Mouse (Mus musculus) hindbrain, embryonic 11.5 days (tissue): Measurements from ENCODE around the gene B3gat3. TPM values are rescaled to one million over a fixed set of nuclear protein-coding genes. Genes with fewer than 3 reads are reported as not detected.
A peak's percentile ranks its signal among the peaks of the same experiment; 100 is the strongest.
"Not testable (repeated sequence)": the region's sequence is repeated elsewhere in the genome, so short reads cannot be mapped to it uniquely, and the experiment has no call there.

Experiments used
- ATAC-seq: fragments of 200-750 bp; cut with Nextera tagmentation; 2 replicates; pipeline ENCODE4 v1.8.0; 2017; ENCODE audit warnings: mild to moderate bottlenecking, moderate TSS enrichment, moderate library complexity; ENCODE audit not compliant: low FRiP score
- DNase-seq: peaks from one replicate; pipeline ENCODE4 v3.0.0-alpha.2; 2015; ENCODE audit warnings: low spot score
- H3K27ac ChIP-seq: fragments of 300-500 bp; sonication (generic); 2 replicates; pipeline ENCODE4 v1.5.1; 2014; ENCODE audit warnings: mild to moderate bottlenecking, low read depth, low read length
- H3K27me3 ChIP-seq: fragments of 300-500 bp; sonication (generic); 2 replicates; pipeline ENCODE4 v1.6.1; 2014; ENCODE audit warnings: mild to moderate bottlenecking, low read length, moderate library complexity, mixed read lengths; ENCODE audit not compliant: control insufficient read depth, insufficient read depth
- H3K36me3 ChIP-seq: fragments of 300-500 bp; sonication (generic); 2 replicates; pipeline ENCODE4 v1.6.1; 2014; ENCODE audit warnings: mild to moderate bottlenecking, low read length, moderate library complexity, mixed read lengths; ENCODE audit not compliant: control insufficient read depth, insufficient read depth
- H3K4me1 ChIP-seq: fragments of 300-500 bp; sonication (generic); replicated peaks from 2 replicates; pipeline ENCODE4 v1.6.1; 2014; ENCODE audit warnings: low read length, mixed read lengths; ENCODE audit not compliant: control insufficient read depth, insufficient read depth
- H3K4me2 ChIP-seq: fragments of 300-500 bp; sonication (generic); replicated peaks from 2 replicates; pipeline ENCODE4 v1.6.1; 2014; ENCODE audit warnings: mild to moderate bottlenecking, low read depth, low read length
- H3K4me3 ChIP-seq: fragments of 300-500 bp; sonication (generic); 2 replicates; pipeline ENCODE4 v1.5.1; 2014; ENCODE audit warnings: low read depth, low read length
- H3K9ac ChIP-seq: fragments of 300-500 bp; sonication (generic); 2 replicates; pipeline ENCODE4 v1.6.1; 2014; ENCODE audit warnings: low read depth, low read length
- H3K9me3 ChIP-seq: fragments of 300-500 bp; sonication (generic); 2 replicates; pipeline ENCODE4 v1.6.1; 2016; ENCODE audit warnings: low read length; ENCODE audit not compliant: control insufficient read depth
- WGBS: fragments of 180-500 bp; shearing (Covaris S2); extraction: QIAGEN DNeasy Blood & Tissue Kit; methylation state at CpG from one replicate; pipeline ENCODE4 v1.1.7; 2014; 5-methylcytosine and 5-hydroxymethylcytosine counted together
- polyA plus RNA-seq: library from polyadenylated mRNA; unstranded; fragments of >200 nt; fragmentation: Nextera tagmentation; extraction: Ambion mirVana; gene quantifications from 2 replicates; pipeline ENCODE4 v1.2.1, GENCODE M21; 2014

The B3gat3 gene
- polyA plus RNA-seq: 43.5 and 45.8 TPM in 2 replicates

GRCm38 (mm10) chr19:8920073-8920736 lies at the start of gene B3gat3:
B3gat3 (plus strand) TSS chr19:8920374.
- 3% methylated on average over 41 of the region's 50 CpGs for WGBS
- Histone ChIP-seq H3K4me2 (peak within 1 kb of the TSS; percentile 74), H3K4me1 (no peaks in the 10 kb centered on the region; the same call in 1 of the 2 replicates), H3K4me3 (peak within 1 kb of the TSS; percentile 84), H3K9me3 (no peaks in the 10 kb centered on the region), H3K36me3 (peaks cover 4% of the 10 kb centered on the region; the same call in 1 of the 2 replicates), H3K27me3 (no peaks in the 10 kb centered on the region), H3K27ac (peak within 1 kb of the TSS; percentile 80), H3K9ac (peak within 1 kb of the TSS; percentile 77)
- DNase-seq (peak; percentile 95), ATAC-seq (peak; percentile 98)

DNA sequence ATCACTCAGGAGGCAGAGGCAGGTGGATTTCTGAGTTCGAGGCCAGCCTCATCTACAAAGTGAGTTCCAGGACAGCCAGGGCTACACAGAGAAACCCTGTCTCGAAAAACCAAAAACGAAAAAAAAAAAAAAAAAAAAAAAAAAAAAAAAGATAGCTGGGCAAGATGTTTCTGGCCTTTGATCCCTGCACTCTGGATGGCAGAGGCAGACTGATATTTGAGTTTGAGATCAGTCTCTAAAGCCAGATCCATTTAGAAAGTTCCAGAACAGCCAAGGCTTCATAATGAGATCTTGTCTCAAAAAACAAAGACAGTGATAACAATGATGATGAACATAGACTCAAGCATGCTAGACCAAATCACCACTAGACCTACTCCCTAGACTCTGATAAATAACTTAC lies 49.8 kb upstream of the B3gat3 start:
- H3K27me3 ChIP-seq, H3K36me3 ChIP-seq, H3K4me1 ChIP-seq, ATAC-seq, H3K4me2 ChIP-seq, H3K9me3 ChIP-seq, H3K9ac ChIP-seq, DNase-seq, H3K27ac ChIP-seq: not testable (repeated sequence)
- H3K4me3 ChIP-seq: peak overlapping the region; percentile 55; the same call in 1 of the 2 replicates
- WGBS: 83% methylated on average over 3 of the region's 3 CpGs

DNA sequence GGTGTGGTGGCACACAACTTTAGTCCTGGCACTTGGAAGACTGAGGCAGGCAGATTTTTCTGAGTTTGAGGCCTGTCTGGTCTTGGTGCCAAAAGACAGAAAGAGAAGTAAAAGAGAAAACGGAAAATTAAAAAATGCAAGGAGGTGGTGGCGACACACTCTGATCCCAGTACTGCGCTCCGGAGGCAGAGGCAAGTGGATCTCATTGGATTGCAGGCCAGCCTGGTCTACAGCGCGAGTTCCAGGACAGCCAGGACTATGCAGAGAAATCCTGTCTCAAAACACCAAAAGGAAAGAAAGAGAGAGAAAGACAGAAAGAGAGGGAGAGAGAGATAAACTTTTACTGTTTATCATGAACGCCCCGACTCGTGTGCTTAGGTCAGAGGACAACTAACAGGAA lies 49.3 kb upstream of the B3gat3 start:
- no peaks in the 10 kb centered on the region for H3K9me3 ChIP-seq
- peak overlapping the region; percentile 89; the same call in 1 of the 2 replicates for H3K4me2 ChIP-seq
- H3K36me3 ChIP-seq: no peaks in the 10 kb centered on the region
- peak overlapping the region; percentile 35; the same call in 1 of the 2 replicates for H3K9ac ChIP-seq
- whole genome bisulfite sequencing: 63% methylated on average over 9 of the region's 9 CpGs
- H3K27ac ChIP-seq: no peak overlapping the region
- peaks cover 3% of the 10 kb centered on the region for H3K4me1 ChIP-seq
- H3K27me3 ChIP-seq: no peaks in the 10 kb centered on the region
- no peak for DNase-seq
- peak; percentile 65 for ATAC-seq
- H3K4me3 ChIP-seq: peak overlapping the region; percentile 55

- H3K27me3 ChIP-seq: no peaks in the 10 kb centered on the region
- peaks cover 3% of the 10 kb centered on the region for H3K4me1 ChIP-seq
- WGBS: 2% methylated on average over 59 of the region's 59 CpGs
- no peaks in the 10 kb centered on the region for H3K36me3 ChIP-seq
- no peaks in the 10 kb centered on the region for H3K9me3 ChIP-seq
- H3K4me2 ChIP-seq: peak within 1 kb of the TSS; percentile 89
- peak within 1 kb of the TSS; percentile 90 for H3K9ac ChIP-seq
- peak within 1 kb of the TSS; percentile 24 for H3K27ac ChIP-seq
- peak; percentile 95 for DNase-seq
- peak; percentile 99 for ATAC-seq
- H3K4me3 ChIP-seq: peak within 1 kb of the TSS; percentile 55
These were observed 48.6 kb upstream of the B3gat3 start, which contains the start of gene Ubxn1 for GRCm38 (mm10) chr19:8871267-8872186. Ubxn1 (plus strand) TSS chr19:8871496.

DNA sequence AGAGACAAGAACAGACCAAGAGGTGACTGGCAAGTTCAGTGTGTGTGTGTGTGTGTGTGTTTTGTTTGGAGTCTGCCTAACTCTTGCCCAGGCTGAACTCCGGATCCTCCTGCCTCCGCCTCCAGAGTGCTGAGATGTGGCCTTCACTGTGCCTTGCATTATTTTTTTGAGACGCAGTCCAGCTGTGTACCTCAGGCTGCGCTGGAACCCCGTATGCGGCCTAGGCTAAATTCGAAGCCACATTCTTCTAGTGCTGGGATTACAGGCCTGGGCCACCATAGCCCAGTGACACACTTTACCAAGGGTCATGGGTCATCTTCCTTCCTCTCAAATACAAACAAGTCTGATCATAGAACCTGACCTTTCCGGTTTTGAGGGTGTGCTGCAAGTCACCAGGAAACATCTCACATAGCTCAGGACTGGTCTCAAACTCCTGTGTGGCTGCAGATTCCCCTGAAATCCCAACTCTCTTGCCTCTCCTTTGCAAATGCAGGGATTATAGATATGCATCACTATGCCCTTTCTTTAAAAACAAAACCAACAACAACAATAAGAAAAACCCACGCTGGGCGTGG lies 47.8 kb upstream of the B3gat3 start:
- Histone ChIP-seq H3K4me1 (peaks cover 3% of the 10 kb centered on the region), H3K9ac (peak overlapping the region; percentile 90), H3K27ac (no peak overlapping the region), H3K36me3 (no peaks in the 10 kb centered on the region), H3K9me3 (no peaks in the 10 kb centered on the region), H3K4me3 (peak overlapping the region; percentile 55), H3K4me2 (peak overlapping the region; percentile 89), H3K27me3 (no peaks in the 10 kb centered on the region)
- WGBS: 77% methylated on average over 10 of the region's 10 CpGs
- DNase-seq: no peak
- ATAC-seq: no peak

GRCm38 (mm10) chr19:8875031-8875430 lies 45.1 kb upstream of the B3gat3 start:
- H3K36me3 ChIP-seq: no peaks in the 10 kb centered on the region
- ATAC-seq: no peak

DNA sequence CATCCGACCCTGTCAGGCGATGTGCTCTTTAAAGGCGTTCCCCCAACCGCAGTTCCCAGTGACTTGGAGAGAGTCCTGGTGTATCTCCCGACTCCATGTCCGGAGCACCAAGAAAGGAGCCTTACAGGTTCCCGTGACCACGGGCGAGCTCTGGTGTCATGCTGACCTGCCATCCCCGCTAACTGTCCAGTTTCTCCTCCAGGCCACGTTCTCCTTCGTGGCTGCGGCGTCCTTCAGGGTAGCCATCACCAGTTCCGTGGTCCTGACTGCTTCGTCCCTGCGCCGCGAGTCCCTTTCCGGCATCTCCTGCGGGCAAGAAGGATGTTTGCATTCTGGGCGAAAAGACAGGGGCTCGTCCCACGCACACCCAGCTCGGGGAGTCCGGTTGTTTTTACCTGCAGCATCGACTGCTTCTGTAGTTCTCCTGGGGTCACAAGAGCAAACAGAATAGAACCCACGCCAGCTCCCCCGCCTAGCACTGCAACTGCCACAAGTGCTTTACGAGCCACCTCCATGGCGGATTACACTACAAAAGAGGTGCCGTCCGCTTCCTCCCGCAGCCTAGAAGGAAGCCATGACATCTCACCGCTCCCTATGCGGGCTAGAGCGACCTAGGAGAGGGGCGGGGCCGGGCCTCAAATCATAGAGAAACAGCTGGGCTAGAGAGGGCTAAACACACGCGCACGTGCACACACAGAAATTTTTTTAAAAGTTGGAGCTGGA lies 39.7 kb upstream of the B3gat3 start, which contains the start of gene Uqcc3:
TSS of gene Uqcc3 (minus strand) at position 613 of the 723 bp plus-strand sequence.
- peak within 1 kb of the TSS; percentile 83 for H3K4me2 ChIP-seq
- no peaks in the 10 kb centered on the region for H3K9me3 ChIP-seq
- under 1% methylated on average over 42 of the region's 42 CpGs for WGBS
- no peaks in the 10 kb centered on the region for H3K36me3 ChIP-seq
- ATAC-seq (peak; percentile 97), DNase-seq (peak; percentile 88)
- peak within 1 kb of the TSS; percentile 82 for H3K4me3 ChIP-seq
- peak within 1 kb of the TSS; percentile 91 for H3K9ac ChIP-seq
- no peaks in the 10 kb centered on the region for H3K27me3 ChIP-seq
- H3K4me1 ChIP-seq: no peaks in the 10 kb centered on the region
- peak within 1 kb of the TSS; percentile 80 for H3K27ac ChIP-seq

More at GRCm38 (mm10) chr19:8875031-8875430, 45.1 kb upstream of the B3gat3 start:
- H3K4me3 ChIP-seq: no peak overlapping the region
- no peak overlapping the region for H3K9ac ChIP-seq
- no peak overlapping the region for H3K4me2 ChIP-seq
- peaks cover 3% of the 10 kb centered on the region for H3K4me1 ChIP-seq
- 95% methylated on average over 7 of the region's 7 CpGs for WGBS
- H3K9me3 ChIP-seq: no peaks in the 10 kb centered on the region
- no peaks in the 10 kb centered on the region for H3K27me3 ChIP-seq
- H3K27ac ChIP-seq: no peak overlapping the region
- no peak for DNase-seq

GRCm38 (mm10) chr19:8881034-8881392 lies 39.2 kb upstream of the B3gat3 start:
- DNase-seq: no peak

More at GRCm38 (mm10) chr19:8881034-8881392, 39.2 kb upstream of the B3gat3 start:
- WGBS: 23% methylated on average over 3 of the region's 3 CpGs
- H3K4me2 ChIP-seq: peak overlapping the region; percentile 83
- H3K9ac ChIP-seq: 0 out of 2 replicates have a peak overlapping the region, but pooled peaks have one; percentile 91
- H3K27me3 ChIP-seq: no peaks in the 10 kb centered on the region
- no peaks in the 10 kb centered on the region for H3K9me3 ChIP-seq
- peak; percentile 14; the same call in 1 of the 2 replicates for ATAC-seq
- peak overlapping the region; percentile 82 for H3K4me3 ChIP-seq
- H3K36me3 ChIP-seq: no peaks in the 10 kb centered on the region
- no peaks in the 10 kb centered on the region for H3K4me1 ChIP-seq
- H3K27ac ChIP-seq: no peak overlapping the region
